Mouse (Mus musculus): ENCODE data around the gene Vmn1r23.
"Not testable (repeated sequence)": the region's sequence is repeated elsewhere in the genome, so short reads cannot be mapped to it uniquely, and the experiment has no call there.

Vmn1r23 gene

DNA sequence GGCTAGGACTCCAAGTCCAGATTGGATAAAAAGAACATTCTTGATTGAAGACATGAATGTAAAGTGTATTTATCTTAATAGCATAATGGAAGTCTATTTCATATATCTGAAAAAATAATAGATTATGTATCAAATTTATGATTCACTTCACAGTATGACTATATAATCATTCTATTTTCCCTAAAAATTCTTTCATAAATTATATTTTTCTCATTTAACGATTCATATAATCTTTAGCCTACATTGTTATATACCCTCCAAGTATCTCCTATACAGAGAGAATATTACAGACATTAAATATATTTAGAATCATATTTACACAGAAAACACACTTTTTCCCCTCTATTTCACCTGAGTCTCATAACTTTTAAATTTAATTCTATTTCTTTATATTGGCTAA lies at the start of gene Vmn1r23:
Gene Vmn1r23, minus strand, starts transcription at position 101 of the 400 bp plus-strand sequence.
- DNase-seq: no peak

- DNase-seq: not testable (repeated sequence)
Observed at GRCm38 (mm10) chr6:57961403-57961802, 34.8 kb upstream of the Vmn1r23 start, which contains the start of gene Vmn1r24. TSS of gene Vmn1r24 (minus strand) at chr6:57961503.

DNA sequence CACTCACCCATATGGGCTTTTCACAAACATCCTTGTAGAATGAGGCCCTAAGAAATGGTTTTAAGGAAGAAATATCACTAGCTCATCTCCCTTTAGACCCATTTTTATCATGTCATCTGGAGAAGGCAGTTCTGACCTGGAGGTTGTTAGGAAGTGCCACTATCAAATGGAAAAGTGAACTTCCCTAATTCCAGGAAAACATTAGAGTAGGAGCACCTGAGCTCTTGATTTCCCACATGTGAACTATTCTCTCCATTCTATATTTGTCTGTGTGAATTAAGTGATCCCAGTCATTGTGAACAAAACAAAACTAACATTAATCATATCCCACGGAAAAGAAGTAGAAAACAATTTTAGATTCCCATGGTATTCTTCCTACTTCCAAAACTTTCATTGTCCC lies 18.7 kb downstream of the Vmn1r23 start, which contains the start of gene Vmn1r22:
Gene Vmn1r22, minus strand, starts transcription at position 101 of the 400 bp plus-strand sequence.
- no peak for DNase-seq

All from right cerebral cortex, postnatal 14 days (tissue).